Mouse (Mus musculus) limb, embryonic 14.5 days (tissue): ENCODE data around the gene Gse1. TPM values are rescaled to one million over a fixed set of nuclear protein-coding genes. Genes with fewer than 3 reads are reported as not detected.
A peak's percentile ranks its signal among the peaks of the same experiment; 100 is the strongest.

Experiments used
- ATAC-seq: fragments of 200-750 bp; cut with Nextera tagmentation; 2 replicates; pipeline ENCODE4 v1.8.0; 2017; ENCODE audit warnings: low read depth, moderate number of reproducible peaks, moderate TSS enrichment; ENCODE audit not compliant: low FRiP score
- DNase-seq: peaks from one replicate; pipeline ENCODE4 v3.0.0-alpha.2; 2015; ENCODE audit warnings: low spot score
- H3K27ac ChIP-seq: fragments of 300-500 bp; sonication (generic); replicated peaks from 2 replicates; pipeline ENCODE4 v1.5.1; 2014; ENCODE audit warnings: low read depth, mild to moderate bottlenecking, low read length, moderate library complexity, mixed read lengths
- H3K27me3 ChIP-seq: fragments of 300-500 bp; sonication (generic); 2 replicates; pipeline ENCODE4 v1.6.1; 2014; ENCODE audit warnings: low read length, mixed read lengths; ENCODE audit not compliant: control insufficient read depth, insufficient read depth
- H3K36me3 ChIP-seq: fragments of 300-500 bp; sonication (generic); 2 replicates; pipeline ENCODE4 v1.6.1; 2014; ENCODE audit warnings: mild to moderate bottlenecking, low read length, moderate library complexity, mixed read lengths; ENCODE audit not compliant: control insufficient read depth, insufficient read depth
- H3K4me1 ChIP-seq: fragments of 300-500 bp; sonication (generic); 2 replicates; pipeline ENCODE4 v1.6.1; 2014; ENCODE audit warnings: antibody characterized with exemption, low read length, mixed read lengths; ENCODE audit not compliant: control insufficient read depth, insufficient read depth
- H3K4me2 ChIP-seq: fragments of 300-500 bp; sonication (generic); replicated peaks from 2 replicates; pipeline ENCODE4 v1.6.1; 2014; ENCODE audit warnings: low read depth, mild to moderate bottlenecking, low read length, moderate library complexity; ENCODE audit not compliant: severe bottlenecking
- H3K4me3 ChIP-seq: fragments of 300-500 bp; sonication (generic); replicated peaks from 2 replicates; pipeline ENCODE4 v1.5.1; 2014; ENCODE audit warnings: low read length
- H3K9ac ChIP-seq: fragments of 300-500 bp; sonication (generic); 2 replicates; pipeline ENCODE4 v1.6.1; 2014; ENCODE audit warnings: mild to moderate bottlenecking, low read depth, low read length, moderate library complexity; ENCODE audit not compliant: severe bottlenecking
- H3K9me3 ChIP-seq: fragments of 300-500 bp; sonication (generic); 2 replicates; pipeline ENCODE4 v1.6.1; 2016; ENCODE audit warnings: low read length; ENCODE audit not compliant: control insufficient read depth
- POLR2A ChIP-seq: fragments of 200-500 bp; IDR thresholded peaks from 2 replicates; pipeline ENCODE4 v1.8.0; 2012; ENCODE audit warnings: inconsistent platforms, mild to moderate bottlenecking, moderate library complexity, borderline replicate concordance; ENCODE audit not compliant: insufficient read depth, insufficient read length; ENCODE audit errors: extremely low read depth
- WGBS: fragments of 180-500 bp; shearing (Covaris S2); extraction: QIAGEN DNeasy Blood & Tissue Kit; methylation state at CpG from one replicate; pipeline ENCODE4 v1.1.7; 2014; 5-methylcytosine and 5-hydroxymethylcytosine counted together
- polyA plus RNA-seq, 2 experiments: library from polyadenylated mRNA; depleted of rRNA in 1 of 2; stranded (reverse) in 1 of 2; unstranded in 1 of 2; fragments of >200 nt; fragmentation: Nextera tagmentation in 1 of 2; extraction: Ambion mirVana in 1 of 2; gene quantifications; 2 replicates each; pipeline versions ENCODE4 v1.2.1 to v1.2.3; 2012 to 2014

Gse1 gene
- polyA plus RNA-seq, 2 experiments: 10.3 to 32.6 TPM

GRCm38 (mm10) chr8:120487729-120488510, 259.7 kb downstream of the Gse1 start:
- Histone ChIP-seq H3K36me3 (no peaks in the 10 kb centered on the region), H3K4me2 (peak overlapping the region; percentile 95), H3K4me1 (peaks cover 75% of the 10 kb centered on the region), H3K9me3 (no peaks in the 10 kb centered on the region), H3K9ac (peak overlapping the region; percentile 54), H3K27ac (peak overlapping the region; percentile 62), H3K27me3 (peaks cover 54% of the 10 kb centered on the region), H3K4me3 (peak overlapping the region; percentile 62)
- no peak for TF ChIP-seq POLR2A
- under 1% methylated on average over 50 of the region's 55 CpGs for WGBS
- DNase-seq (no peak), ATAC-seq (peak; percentile 23; the same call in 1 of the 2 replicates)

GRCm38 (mm10) chr8:120488636-120489131, 260.4 kb downstream of the Gse1 start:
- H3K27ac ChIP-seq: no peak overlapping the region
- H3K36me3 ChIP-seq: no peaks in the 10 kb centered on the region
- H3K9ac ChIP-seq: peak overlapping the region; percentile 54
- H3K27me3 ChIP-seq: peaks cover 54% of the 10 kb centered on the region
- H3K4me3 ChIP-seq: peak overlapping the region; percentile 62
- peak overlapping the region; percentile 95 for H3K4me2 ChIP-seq
- H3K4me1 ChIP-seq: peaks cover 81% of the 10 kb centered on the region
- DNase-seq (no peak), ATAC-seq (no peak)
- no peak for TF ChIP-seq POLR2A
- under 1% methylated on average over 25 of the region's 25 CpGs for WGBS
- H3K9me3 ChIP-seq: no peaks in the 10 kb centered on the region

- Histone ChIP-seq H3K9ac (peak overlapping the region; percentile 54), H3K4me1 (peaks cover 81% of the 10 kb centered on the region), H3K36me3 (no peaks in the 10 kb centered on the region), H3K27me3 (peaks cover 54% of the 10 kb centered on the region), H3K27ac (no peak overlapping the region), H3K9me3 (no peaks in the 10 kb centered on the region), H3K4me3 (peak overlapping the region; percentile 62), H3K4me2 (peak overlapping the region; percentile 95)
- ATAC-seq (no peak), DNase-seq (no peak)
- TF ChIP-seq POLR2A: no peak
- under 1% methylated on average over 67 of the region's 73 CpGs for WGBS
Measured at GRCm38 (mm10) chr8:120489142-120489754, 261.0 kb downstream of the Gse1 start.

- no peak for TF ChIP-seq POLR2A
- Histone ChIP-seq H3K4me1 (peaks cover 78% of the 10 kb centered on the region), H3K9me3 (no peaks in the 10 kb centered on the region), H3K4me2 (peak overlapping the region; percentile 95), H3K9ac (peak overlapping the region; percentile 54), H3K36me3 (no peaks in the 10 kb centered on the region), H3K4me3 (peak overlapping the region; percentile 62), H3K27me3 (peaks cover 54% of the 10 kb centered on the region), H3K27ac (no peak overlapping the region)
- 17% methylated on average over 15 of the region's 15 CpGs for WGBS
- ATAC-seq: no peak
- no peak for DNase-seq
Measured at GRCm38 (mm10) chr8:120489771-120490281, 261.6 kb downstream of the Gse1 start.

- DNase-seq (no peak), ATAC-seq (no peak)
- Histone ChIP-seq H3K4me3 (peak overlapping the region; percentile 62), H3K27me3 (peaks cover 53% of the 10 kb centered on the region), H3K36me3 (no peaks in the 10 kb centered on the region), H3K4me2 (peak overlapping the region; percentile 95), H3K27ac (no peak overlapping the region), H3K4me1 (peaks cover 78% of the 10 kb centered on the region), H3K9ac (no peak overlapping the region), H3K9me3 (no peaks in the 10 kb centered on the region)
- 26% methylated on average over 12 of the region's 12 CpGs for WGBS
- no peak for TF ChIP-seq POLR2A
Measured at GRCm38 (mm10) chr8:120490354-120491141, 262.3 kb downstream of the Gse1 start.
